Mouse (Mus musculus): ENCODE results near the gene Ntrk3. TPM values are rescaled to one million over a fixed set of nuclear protein-coding genes. Genes with fewer than 3 reads are reported as not detected.

The Ntrk3 gene
- polyA plus RNA-seq, 1 experiment from 2014 or later = 1.3 TPM

GRCm38 (mm10) chr7:78653686-78654085, 84.1 kb downstream of the Ntrk3 start:
- 36% methylated on average over 4 of the region's 4 CpGs for WGBS
- H3K36me3 ChIP-seq (ENCODE audit: insufficient read depth, low read length) = no peaks in the 10 kb centered on the region
- H3K4me2 ChIP-seq (ENCODE audit: low read length) = no peak overlapping the region
- ATAC-seq (replicated peaks; ENCODE audit: low FRiP score, low read depth) (no peak), DNase-seq (ENCODE audit: low spot score) (no peak)
- H3K4me1 ChIP-seq (replicated peaks; ENCODE audit: insufficient read depth, low read length) = no peaks in the 10 kb centered on the region
- TF ChIP-seq CTCF (IDR thresholded peaks at IDR 0.05; ENCODE audit: low read depth) = no peak
- H3K9me3 ChIP-seq (replicated peaks; ENCODE audit: low read length) = no peaks in the 10 kb centered on the region
- H3K27me3 ChIP-seq (ENCODE audit: insufficient read depth, low read length) = no peaks in the 10 kb centered on the region
- no peak overlapping the region for H3K27ac ChIP-seq
- no peak overlapping the region for H3K9ac ChIP-seq (ENCODE audit: low read depth, low read length)
- no peak overlapping the region for H3K4me3 ChIP-seq (replicated peaks; ENCODE audit: low read depth, low read length)

GRCm38 (mm10) chr7:78652296-78652695, 85.5 kb downstream of the Ntrk3 start:
- no peak overlapping the region for H3K4me3 ChIP-seq (replicated peaks; ENCODE audit: low read depth, low read length)
- peak; percentile 25; the same call in 1 of the 2 replicates for TF ChIP-seq CTCF (IDR thresholded peaks at IDR 0.05; ENCODE audit: low read depth)
- H3K36me3 ChIP-seq (ENCODE audit: insufficient read depth, low read length) = no peaks in the 10 kb centered on the region
- no peak overlapping the region for H3K9ac ChIP-seq (ENCODE audit: low read depth, low read length)
- H3K27ac ChIP-seq = no peak overlapping the region
- H3K27me3 ChIP-seq (ENCODE audit: insufficient read depth, low read length) = no peaks in the 10 kb centered on the region
- no peaks in the 10 kb centered on the region for H3K4me1 ChIP-seq (replicated peaks; ENCODE audit: insufficient read depth, low read length)
- no peak overlapping the region for H3K4me2 ChIP-seq (ENCODE audit: low read length)
- DNase-seq (ENCODE audit: low spot score) (no peak), ATAC-seq (replicated peaks; ENCODE audit: low FRiP score, low read depth) (no peak)
- WGBS = 74% methylated on average over 1 of the region's 1 CpGs
- H3K9me3 ChIP-seq (replicated peaks; ENCODE audit: low read length) = no peaks in the 10 kb centered on the region

- no peaks in the 10 kb centered on the region for H3K9me3 ChIP-seq (replicated peaks; ENCODE audit: low read length)
- no peak overlapping the region for H3K4me2 ChIP-seq (ENCODE audit: low read length)
- no peak overlapping the region for H3K4me3 ChIP-seq (replicated peaks; ENCODE audit: low read depth, low read length)
- WGBS = 37% methylated on average over 1 of the region's 1 CpGs
- no peak overlapping the region for H3K9ac ChIP-seq (ENCODE audit: low read depth, low read length)
- ATAC-seq (replicated peaks; ENCODE audit: low FRiP score, low read depth) (no peak), DNase-seq (ENCODE audit: low spot score) (no peak)
- TF ChIP-seq CTCF (IDR thresholded peaks at IDR 0.05; ENCODE audit: low read depth) = no peak
- H3K36me3 ChIP-seq (ENCODE audit: insufficient read depth, low read length) = no peaks in the 10 kb centered on the region
- no peak overlapping the region for H3K27ac ChIP-seq
- H3K27me3 ChIP-seq (ENCODE audit: insufficient read depth, low read length) = no peaks in the 10 kb centered on the region
- H3K4me1 ChIP-seq (replicated peaks; ENCODE audit: insufficient read depth, low read length) = no peaks in the 10 kb centered on the region
Measured at GRCm38 (mm10) chr7:78651540-78651939, 86.3 kb downstream of the Ntrk3 start.

- no peak overlapping the region for H3K4me2 ChIP-seq (ENCODE audit: low read length)
- no peaks in the 10 kb centered on the region for H3K27me3 ChIP-seq (ENCODE audit: insufficient read depth, low read length)
- WGBS = 70% methylated on average over 6 of the region's 6 CpGs
- ATAC-seq (replicated peaks; ENCODE audit: low FRiP score, low read depth) (no peak), DNase-seq (ENCODE audit: low spot score) (no peak)
- H3K4me3 ChIP-seq (replicated peaks; ENCODE audit: low read depth, low read length) = no peak overlapping the region
- H3K9me3 ChIP-seq (replicated peaks; ENCODE audit: low read length) = no peaks in the 10 kb centered on the region
- no peak overlapping the region for H3K27ac ChIP-seq
- H3K9ac ChIP-seq (ENCODE audit: low read depth, low read length) = no peak overlapping the region
- TF ChIP-seq CTCF (IDR thresholded peaks at IDR 0.05; ENCODE audit: low read depth) = peak; percentile 46
- no peaks in the 10 kb centered on the region for H3K4me1 ChIP-seq (replicated peaks; ENCODE audit: insufficient read depth, low read length)
- no peaks in the 10 kb centered on the region for H3K36me3 ChIP-seq (ENCODE audit: insufficient read depth, low read length)
Measured at GRCm38 (mm10) chr7:78643667-78644066, 94.1 kb downstream of the Ntrk3 start.

GRCm38 (mm10) chr7:78623686-78624085, 114.1 kb downstream of the Ntrk3 start:
- Histone ChIP-seq H3K4me1 (replicated peaks; ENCODE audit: insufficient read depth, low read length) (no peaks in the 10 kb centered on the region), H3K4me2 (ENCODE audit: low read length) (no peak overlapping the region), H3K9ac (ENCODE audit: low read depth, low read length) (no peak overlapping the region), H3K27me3 (ENCODE audit: insufficient read depth, low read length) (no peaks in the 10 kb centered on the region), H3K27ac (no peak overlapping the region), H3K36me3 (ENCODE audit: insufficient read depth, low read length) (no peaks in the 10 kb centered on the region), H3K4me3 (replicated peaks; ENCODE audit: low read depth, low read length) (no peak overlapping the region), H3K9me3 (replicated peaks; ENCODE audit: low read length) (no peaks in the 10 kb centered on the region)
- WGBS = 47% methylated on average over 4 of the region's 4 CpGs
- ATAC-seq (replicated peaks; ENCODE audit: low FRiP score, low read depth) (no peak), DNase-seq (ENCODE audit: low spot score) (no peak)
- no peak for TF ChIP-seq CTCF (IDR thresholded peaks at IDR 0.05; ENCODE audit: low read depth)

- Histone ChIP-seq H3K4me1 (replicated peaks; ENCODE audit: insufficient read depth, low read length) (no peaks in the 10 kb centered on the region), H3K9ac (ENCODE audit: low read depth, low read length) (no peak overlapping the region), H3K9me3 (replicated peaks; ENCODE audit: low read length) (no peaks in the 10 kb centered on the region), H3K4me3 (replicated peaks; ENCODE audit: low read depth, low read length) (no peak overlapping the region), H3K27me3 (ENCODE audit: insufficient read depth, low read length) (no peaks in the 10 kb centered on the region), H3K36me3 (ENCODE audit: insufficient read depth, low read length) (no peaks in the 10 kb centered on the region), H3K27ac (no peak overlapping the region), H3K4me2 (ENCODE audit: low read length) (no peak overlapping the region)
- DNase-seq (ENCODE audit: low spot score) = no peak
- no peak for ATAC-seq (replicated peaks; ENCODE audit: low FRiP score, low read depth)
- WGBS = 41% methylated on average over 4 of the region's 4 CpGs
- TF ChIP-seq CTCF (IDR thresholded peaks at IDR 0.05; ENCODE audit: low read depth) = no peak
Measured at GRCm38 (mm10) chr7:78621115-78621514, 116.7 kb downstream of the Ntrk3 start.

Measured in kidney, postnatal 0 days (tissue).